Mouse (Mus musculus) olfactory bulb, adult 2 months (tissue): ENCODE measurements around the gene Chd1.

Source experiments
- CTCF ChIP-seq: fragments of 200-500 bp; IDR thresholded peaks from 2 replicates; pipeline ENCODE4 v1.5.1; 2012; ENCODE audit warnings: low read depth, mild to moderate bottlenecking, low read length, moderate library complexity; ENCODE audit not compliant: insufficient read depth
- POLR2A ChIP-seq: fragments of 200-500 bp; IDR thresholded peaks from 2 replicates; pipeline ENCODE4 v1.6.1; 2012; ENCODE audit warnings: mild to moderate bottlenecking, low read depth, low read length, moderate library complexity; ENCODE audit not compliant: insufficient read depth

DNA sequence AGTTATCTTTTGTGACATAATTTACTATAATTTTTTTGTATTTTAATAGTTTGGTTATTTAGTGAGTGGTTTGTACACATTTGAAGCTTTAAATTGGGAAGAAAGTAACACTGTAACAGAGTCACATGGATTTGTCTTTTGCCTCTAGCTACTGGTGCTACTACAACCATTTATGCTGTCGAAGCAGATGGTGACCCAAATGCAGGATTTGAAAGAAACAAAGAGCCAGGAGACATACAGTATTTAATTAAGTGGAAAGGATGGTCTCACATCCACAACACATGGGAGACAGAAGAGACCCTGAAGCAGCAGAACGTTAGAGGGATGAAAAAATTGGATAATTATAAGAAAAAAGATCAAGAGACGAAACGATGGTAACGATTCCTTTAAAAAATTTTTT, 26.9 kb downstream of the Chd1 start:
- TF ChIP-seq POLR2A = no peak
- no peak for TF ChIP-seq CTCF
